Mouse (Mus musculus) cerebellum, postnatal 25 days (tissue): ENCODE measurements at regions not wholly inside any gene's neighbourhood (a gene's known extent, or its start where the extent isn't known, plus 50 kb on each side); places are given as distances from the start of the nearest gene placed in this dataset.
A peak's percentile ranks its signal among the peaks of the same experiment; 100 is the strongest.

Source experiments
- DNase-seq, 2 experiments: peaks; one replicate each; pipeline ENCODE4 v3.0.0; 2021; ENCODE audit warnings: mixed read lengths in 2 of 2

DNA sequence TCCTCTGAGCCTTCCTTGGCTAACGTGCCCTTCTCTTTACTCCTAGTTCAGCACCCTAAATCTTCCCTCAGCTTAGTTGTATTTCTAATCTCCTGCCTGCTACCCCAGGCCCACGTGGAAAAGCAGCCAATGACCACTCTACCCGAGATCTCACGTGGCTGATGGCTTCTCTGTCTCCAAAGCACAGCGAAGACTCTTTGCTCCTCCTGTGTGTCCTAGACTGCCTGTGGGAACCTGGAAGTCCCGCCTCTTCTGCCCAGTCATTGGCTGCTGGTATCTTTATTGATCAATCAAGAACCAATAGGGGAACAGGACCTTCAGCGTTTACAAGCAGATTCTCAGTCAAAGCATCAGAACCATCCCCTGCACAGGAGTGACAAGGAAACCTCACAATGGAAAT is 54.8 kb downstream of the Gm19935 start:
- DNase-seq = no peak

DNA sequence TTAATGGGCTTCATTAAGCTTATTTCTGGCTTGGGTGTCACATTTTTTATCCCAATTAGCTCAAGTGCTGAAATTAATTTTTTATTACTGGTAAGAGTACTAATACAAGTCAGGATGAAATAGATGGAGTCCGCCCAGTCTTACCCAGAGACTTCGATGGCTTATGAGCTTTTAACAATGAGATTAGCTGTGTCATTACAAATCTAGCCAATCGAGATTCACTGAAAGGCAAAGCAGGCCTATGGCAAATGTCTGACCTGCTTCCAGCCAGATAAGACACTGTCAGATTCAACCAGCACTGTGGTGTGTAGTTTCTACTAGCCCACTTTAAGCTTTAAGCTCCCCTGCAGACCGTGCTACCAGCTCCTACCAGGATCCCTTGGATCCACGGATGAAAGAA is 55.2 kb downstream of the Gm19935 start:
- DNase-seq = no peak

DNA sequence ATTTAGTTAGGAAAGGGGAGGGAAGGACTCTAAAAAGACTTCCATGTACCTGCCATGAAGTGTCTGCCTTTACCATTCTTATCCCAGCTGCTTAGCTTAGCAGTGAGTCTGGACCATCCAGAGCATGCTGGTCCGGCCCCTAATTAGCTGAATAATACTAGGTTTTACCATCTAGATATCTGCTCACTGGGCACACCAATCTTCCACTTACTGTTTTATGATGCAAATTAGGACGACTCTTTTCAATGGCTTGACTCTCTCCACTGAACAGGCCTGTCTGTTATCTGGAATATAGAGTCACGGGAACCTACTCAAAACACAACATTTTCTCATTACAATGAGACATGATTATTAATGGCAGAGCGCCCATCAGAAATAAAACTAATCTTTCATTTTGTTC is 55.7 kb downstream of the Gm19935 start:
- no peak for DNase-seq

DNA sequence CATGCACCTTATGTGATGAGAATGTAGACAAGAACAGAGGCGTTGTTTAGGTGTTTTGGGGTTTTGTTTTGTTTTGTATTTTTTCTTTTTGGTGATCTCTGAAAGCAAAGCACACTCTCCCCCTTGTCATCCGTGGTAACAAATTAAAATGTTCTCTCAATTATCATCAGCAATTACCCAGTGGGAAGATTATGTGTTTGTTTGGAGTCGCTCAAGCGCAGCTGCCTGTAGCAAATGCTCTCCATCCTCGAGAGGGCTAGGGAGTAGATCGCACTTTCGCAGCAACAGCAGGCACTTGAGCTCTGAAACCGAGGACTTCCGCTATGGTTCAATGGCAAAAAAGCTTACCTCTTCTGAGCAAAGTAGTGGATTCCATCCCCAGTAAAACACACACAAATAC is 57.7 kb downstream of the Gm19935 start:
- no peak for DNase-seq

DNA sequence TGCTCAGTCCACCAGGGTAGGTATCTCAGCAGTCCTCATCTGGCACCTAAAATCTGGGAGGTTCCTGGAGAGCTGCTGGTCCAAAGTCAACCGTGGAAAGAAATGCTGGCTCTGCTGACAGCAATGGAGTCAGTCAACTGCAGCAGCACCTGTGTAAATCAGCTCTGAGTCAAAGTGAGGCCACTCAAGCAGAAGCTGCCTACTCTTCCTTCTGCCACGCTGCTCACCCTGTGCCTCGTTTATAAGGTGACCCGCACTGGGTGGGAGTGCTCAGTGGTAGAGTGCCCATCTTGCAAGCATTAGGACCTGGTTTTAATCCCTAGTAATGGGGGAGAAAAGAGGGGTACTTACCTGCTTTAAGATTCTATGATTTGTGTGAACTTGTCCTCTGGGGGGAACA is 62.2 kb downstream of the Gm19935 start:
- DNase-seq = no peak

DNA sequence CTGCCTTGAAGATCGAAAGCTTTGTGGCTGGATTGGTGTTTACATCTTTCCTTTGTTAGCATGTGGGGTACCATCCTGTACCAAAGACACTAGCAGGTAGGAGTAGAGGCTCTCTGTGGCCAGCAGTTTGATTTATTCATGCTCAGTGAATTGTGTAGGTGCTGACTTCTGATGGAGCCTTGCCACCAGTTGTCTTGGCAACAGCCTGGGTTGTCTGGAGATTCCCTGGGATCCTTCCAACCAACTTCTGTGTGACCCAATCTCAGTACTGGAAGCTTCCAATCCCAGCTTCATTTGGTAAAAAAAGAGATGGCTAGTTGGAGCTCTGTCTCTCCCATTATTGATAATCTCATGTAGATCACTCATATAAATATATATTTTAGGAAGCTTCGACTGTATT is 73.6 kb downstream of the Gm19935 start:
- no peak for DNase-seq

DNA sequence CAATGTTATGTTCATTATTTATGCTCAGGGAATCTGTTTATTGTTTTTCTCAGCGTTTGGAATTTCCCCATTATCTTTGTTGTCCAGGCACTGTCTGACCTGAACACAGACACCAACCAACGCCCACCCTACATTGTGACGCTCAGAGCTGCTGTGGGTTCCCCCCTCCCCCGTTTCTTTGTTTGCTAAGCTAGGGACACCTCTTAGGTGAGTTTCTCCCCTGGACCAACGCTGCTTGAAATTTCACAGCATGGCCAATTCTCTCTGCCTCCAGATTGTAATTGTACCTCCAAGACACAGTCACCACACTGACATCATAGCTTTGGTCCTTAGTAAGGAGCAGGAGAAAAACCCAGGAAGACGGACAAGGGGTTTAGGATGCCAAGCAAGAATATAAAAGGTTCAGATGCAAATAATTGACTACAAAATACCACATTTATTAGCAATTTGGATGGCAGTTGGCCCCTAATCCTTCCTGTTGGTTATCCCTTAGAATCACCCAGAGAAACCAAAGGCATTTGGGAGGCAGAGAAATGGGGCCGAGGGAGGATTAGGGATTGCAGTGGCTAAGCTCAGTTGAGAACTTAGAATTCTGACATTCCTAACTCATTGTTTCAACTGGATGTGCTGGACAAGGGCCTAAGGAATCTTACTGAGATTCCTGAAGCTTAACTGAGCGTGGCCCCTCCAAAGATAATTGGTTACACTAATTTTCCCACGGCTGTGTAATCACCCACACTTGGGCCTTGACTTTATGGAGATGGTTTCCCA is 76.0 kb downstream of the Gm19935 start:
- no peak for DNase-seq

DNA sequence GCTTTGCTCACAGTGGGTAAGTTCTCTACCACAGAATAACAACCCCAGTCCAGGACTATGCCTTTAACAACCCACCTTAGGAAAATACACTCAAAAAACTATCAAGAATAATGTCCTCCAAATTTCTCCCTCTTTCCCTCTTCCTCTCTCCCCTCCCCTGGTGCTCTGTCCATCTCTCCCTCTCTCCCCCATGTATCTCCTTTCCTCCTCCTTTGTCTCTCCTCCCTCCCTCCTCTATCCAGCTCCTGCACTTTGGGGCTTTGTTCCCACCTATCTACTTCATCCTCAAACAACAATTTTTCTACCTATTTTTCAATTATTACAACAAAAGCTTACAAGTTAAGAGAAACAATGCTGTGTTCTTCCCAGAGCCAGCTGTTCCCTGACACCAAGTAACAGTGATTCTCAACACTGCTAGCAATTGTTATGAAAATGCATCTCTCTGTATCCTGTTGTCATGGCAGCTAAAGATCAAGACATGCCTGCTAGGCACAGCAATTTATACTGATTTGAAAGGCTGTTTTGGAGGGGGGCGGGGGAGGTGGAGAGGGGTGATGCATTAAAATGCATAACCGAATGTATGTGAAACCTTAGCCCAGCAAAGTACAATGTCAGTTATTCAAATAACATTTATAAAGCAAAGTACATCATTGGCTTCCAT is 76.8 kb downstream of the Gm19935 start:
- no peak for DNase-seq

DNA sequence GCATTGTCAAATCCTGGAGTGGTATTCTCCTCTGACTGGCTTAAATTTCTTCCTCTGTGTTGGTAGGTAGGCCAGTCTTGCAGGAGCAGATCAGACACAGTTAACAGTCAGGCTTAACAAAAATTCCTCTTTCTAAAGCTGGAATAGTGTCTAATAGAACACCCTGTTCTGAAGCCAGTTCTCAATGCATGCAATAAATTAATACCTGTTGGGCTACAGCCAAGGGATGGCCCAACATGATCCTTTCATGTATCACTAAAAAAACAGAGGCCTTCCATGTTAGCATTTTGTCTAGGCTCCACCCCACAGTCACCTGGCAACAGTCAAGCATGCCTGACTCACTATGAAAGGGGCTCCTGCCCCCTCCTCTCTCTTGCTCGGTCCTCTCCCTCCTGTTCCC is 89.2 kb downstream of the Gm19935 start:
- DNase-seq = no peak

DNA sequence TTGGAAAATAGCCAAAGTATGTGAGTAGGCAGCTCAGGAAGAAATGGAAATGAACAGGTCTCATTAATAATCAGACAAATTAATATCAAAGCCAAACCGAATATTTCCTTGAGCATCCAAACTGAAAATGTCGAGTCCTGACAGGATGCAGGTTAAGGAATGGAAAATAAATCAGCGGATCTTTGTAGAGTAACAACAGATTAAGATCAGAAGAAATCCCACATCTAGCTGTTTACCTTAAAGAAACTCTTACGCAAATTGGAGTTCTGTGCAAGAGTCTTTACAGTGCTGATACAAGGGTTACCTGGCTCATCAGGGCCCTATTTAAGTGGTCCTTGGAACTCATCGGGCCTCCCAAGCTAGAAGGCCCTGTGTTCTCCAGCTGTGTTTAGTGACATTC is 92.0 kb downstream of the Gm19935 start:
- DNase-seq = no peak

DNA sequence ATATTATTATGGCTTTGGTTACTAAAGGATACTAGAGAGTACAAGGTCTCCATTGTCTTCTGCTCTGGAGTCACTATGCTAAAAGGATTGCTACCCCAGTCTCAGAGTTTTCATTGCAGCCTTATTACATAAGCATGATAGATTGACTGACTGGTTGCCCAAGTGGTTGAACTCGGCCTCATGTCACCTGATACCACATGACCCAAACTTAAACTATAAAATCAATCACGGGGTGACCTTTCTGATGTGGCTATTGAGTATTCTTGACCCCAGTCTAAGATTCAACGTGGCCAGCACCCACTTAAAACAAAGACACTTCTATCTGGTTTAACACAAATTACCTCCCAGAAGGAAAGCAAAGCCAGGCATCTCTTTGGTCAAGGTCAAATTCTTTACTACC is 100.8 kb downstream of the Gm19935 start:
- DNase-seq = no peak

DNA sequence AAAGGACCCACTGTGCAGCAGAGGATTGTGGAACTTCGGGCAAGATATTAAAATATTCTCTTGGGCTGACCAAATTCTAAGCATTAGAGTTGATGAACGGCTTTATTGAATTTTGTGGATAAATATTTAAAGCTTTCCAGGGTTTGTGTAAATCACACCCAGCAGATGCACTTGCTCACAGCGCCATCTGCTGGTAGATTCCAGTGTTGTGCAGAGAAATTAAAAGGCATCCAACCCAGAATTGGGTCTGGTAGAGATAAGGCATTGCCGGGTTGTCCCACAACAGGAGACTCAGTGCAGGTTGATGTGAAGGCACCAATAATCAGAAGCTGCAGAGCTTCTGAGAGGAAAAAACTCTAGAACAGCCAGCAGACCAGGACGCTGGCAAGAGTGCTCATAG is 108.7 kb downstream of the Gm19935 start:
- DNase-seq = peak; percentile 70 to 79

DNA sequence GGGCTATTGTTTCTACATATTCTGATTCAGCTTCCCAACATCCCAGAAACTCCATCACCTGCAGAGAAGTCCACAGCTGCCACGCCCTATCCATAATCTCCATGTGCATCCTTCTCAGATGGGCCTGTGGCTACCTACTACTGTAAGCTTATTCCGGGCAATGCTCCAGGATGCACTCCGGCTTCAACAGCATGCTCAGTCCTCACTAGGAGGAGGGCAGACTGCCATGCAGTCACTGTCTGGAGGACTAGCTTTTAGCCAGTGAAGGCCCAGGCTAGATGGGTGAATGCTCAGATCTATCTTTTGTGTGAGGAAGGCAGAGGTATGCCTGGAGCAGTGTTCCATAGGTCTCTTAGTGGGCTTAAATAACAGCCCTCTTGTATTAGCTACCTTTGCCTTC is 124.7 kb downstream of the Gm19935 start:
- DNase-seq = peak in 1 of 2 experiments; percentile 41

DNA sequence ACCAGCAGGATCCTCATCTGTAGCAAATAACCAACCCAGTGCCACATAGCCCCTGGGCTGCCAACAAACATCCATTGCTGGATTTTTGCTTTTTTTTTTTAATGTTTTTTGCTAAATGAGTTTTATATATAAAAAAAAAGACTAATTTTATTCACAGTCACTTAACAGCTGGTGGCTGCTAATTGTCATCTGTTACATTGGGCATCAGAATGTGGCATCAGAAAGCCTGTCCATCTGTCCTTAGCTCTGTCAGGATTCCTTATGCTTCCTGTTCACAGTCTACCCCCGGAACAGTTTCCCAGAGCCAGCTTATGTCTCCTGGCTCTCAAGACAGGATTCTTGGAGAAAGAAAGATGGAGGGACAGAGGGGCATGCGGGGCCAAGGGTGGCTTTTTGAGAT is 132.1 kb downstream of the Gm19935 start:
- DNase-seq = no peak

DNA sequence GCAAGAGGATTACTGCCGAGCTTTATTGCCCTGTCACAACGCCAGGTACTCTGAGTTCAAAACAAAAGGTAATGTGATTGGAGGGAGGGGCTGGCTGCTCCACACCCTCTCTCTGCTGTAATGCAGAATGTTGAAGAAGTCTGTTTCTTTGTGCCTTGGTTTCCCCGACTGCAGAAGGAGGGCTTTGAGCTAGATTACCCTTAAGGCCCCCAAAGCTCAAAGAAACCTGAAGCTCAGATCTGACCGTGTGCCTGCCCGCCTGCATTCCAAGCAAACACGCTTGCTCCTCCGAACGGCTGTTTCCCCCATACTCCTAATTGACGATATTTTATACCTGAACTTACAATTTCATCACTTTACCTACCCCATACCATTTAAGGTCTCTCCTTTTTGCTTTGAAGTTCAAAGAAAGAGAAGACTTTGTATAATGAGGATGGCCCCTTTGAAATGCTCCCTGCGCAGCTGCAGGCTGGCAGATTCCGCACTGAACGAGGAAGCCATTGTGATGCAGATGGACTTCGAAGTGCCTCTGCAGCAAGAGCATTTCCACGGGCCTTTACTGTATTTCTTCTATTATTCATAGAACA is 146.6 kb downstream of the Gm19935 start:
- DNase-seq = peak; percentile 11 to 26

DNA sequence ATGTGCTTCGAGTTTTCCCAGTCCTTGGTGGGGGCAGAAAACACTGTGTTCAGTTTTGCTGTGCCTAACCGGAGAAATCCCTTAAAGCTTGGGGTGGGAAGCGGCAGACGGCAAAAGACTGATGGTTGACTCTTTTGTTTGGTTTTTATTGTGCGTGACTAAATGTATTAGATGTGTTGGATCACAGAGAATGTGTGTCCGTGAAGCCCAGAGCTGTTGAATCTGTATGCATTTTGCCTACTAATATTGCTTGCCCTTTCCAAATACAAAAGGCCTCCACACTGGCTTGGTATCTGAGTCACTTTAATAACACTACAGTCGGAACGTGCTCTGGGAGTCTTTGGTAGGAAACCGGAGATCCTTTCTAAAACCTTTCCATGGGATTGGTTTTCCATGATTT is 147.8 kb downstream of the Gm19935 start:
- DNase-seq = no peak

DNA sequence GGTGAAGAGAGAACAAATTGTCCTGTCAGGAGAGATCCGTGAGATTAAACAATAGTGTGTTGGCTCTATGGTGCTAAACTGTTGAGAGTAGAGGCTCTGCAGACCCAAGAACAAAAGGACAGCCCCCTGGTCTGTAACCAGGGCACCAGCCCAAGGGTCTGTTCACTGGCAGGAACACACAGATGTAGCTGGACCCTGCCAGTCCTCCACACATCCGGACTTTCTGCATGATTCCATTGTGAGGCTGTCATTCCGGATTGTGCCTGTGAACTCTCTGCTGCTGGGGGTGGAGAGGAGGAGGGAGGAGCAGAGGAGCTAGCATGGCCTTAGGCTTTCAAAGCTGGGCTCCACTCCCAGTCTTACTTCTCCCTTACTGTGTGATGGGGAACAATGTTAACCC is 158.1 kb downstream of the Gm19935 start:
- no peak for DNase-seq

DNA sequence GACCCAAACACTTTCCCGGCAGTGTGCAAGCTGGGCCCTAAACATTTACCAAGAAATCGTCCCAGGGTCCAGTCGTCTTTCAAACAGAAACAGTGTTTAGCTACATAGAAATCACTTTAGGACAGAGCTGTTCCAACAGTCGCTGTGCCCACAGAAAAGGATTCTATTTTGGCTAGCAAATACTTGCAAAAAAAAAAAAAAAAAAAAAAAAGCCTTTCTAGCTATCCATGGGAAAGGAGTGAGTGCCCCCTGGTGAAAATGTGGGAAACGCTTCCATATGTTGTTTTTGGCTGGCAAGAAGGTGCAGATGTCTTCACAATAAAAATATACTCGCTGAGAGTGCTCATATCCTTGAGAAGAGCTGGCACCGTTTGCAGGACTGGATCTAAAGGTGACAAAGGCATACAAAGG is 159.5 kb downstream of the Gm19935 start:
- peak; percentile 68 to 77 for DNase-seq

DNA sequence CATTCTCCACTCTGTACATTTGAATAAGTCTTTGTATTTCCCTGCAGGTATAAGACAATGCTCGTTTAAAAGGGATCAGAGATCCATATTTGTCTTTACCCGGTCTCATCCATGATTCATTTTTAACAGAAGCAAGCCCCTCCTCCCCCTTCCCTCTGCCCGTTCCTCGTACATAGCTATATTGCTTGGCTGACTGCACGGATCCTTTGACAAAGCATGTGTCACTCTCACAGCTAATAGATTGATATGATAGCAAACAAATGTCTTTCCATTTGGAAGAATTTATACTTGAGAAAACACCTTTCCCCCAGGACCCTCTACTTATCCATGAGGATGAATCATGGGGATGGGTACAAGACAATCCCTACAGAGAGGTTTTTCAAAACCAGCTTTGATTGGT is 160.1 kb downstream of the Gm19935 start:
- peak in 1 of 2 experiments; percentile 4 for DNase-seq

DNA sequence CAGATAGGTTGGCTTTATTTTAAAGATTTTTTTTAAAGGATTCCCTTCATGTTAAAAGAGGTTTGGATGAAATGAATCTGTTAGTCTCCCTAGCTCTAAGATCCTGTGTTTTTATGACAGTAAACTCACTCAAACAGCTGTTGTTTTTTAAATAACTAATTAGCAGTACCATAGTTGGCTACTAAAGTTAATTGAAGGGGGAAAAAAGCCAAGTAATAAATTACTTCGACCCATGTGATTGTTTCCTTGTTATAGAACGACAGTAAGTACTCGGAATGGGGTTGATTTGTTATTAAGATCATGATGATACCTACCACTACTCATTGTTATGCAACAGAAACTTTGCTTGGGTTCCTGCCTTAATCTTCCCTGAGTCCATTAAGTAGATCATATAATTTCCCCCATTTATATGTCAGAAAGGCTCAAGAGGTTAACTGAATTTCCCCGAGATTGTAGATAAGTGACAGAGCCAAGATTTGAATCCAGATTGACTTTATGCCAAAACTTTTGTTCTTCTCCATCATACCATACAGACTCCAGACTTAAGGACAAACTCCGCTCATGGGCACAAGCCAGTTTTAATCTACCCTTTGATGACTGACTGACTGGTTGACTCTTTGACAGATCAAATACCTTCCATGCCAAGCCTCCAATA is 160.6 kb downstream of the Gm19935 start:
- DNase-seq = no peak

DNA sequence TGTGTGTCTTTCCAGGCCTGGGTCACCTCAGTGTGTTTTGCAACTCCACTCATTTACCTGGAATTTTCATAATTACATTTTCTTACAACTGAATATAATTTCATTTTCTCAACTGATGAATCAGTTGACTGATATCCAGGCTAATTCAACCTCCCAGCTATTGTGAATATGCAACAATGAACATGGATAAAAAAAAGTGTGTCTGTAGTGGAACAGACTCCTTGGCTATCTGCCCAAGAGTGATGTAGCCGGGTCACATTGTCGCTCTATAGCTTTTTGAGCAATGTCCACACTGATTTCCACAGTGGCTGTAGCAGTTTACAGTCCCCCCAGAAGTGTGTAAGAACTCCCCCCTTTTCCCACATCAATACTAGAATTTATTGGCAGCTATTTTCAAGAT is 162.4 kb downstream of the Gm19935 start:
- no peak for DNase-seq

DNA sequence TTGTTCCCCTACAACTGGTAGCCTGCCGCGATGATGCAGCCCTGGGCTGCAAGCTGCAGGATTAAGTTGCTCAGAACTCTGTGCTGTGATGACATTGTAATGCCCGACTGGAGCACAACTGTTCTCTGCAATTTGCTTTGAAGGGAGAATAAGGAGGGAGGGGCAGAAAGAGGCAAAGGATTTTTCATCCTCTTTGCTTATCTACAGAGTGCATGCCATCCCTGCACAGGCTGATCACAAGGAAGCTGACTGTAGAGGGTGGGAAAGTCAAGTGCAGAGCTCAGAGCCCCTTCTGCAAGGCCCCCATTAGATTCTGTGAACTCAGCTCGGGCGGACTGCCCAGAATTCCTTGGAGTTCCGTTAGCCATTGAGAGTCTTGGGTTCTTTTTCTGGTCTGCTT is 174.8 kb downstream of the Gm19935 start:
- DNase-seq = no peak

DNA sequence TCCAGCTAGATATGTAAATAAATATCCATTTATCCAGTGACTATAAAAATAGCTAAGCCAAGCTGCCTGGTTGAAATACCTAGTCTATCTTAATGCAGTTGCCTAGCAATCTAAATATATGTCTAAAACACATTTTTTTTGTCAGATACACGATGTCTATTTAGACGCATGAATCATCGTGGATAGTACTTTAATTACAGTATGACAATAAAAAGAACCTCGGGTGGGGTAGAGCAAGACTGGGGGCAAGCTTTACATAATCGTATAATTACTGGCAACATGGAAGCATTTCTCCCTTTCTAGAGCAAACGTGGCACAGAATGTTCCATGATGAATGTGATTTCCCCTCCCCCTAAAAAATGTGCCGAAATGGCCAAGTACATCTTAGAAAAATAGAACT is 180.4 kb downstream of the Gm19935 start:
- no peak for DNase-seq
